Mouse (Mus musculus) forebrain, embryonic 13.5 days (tissue): ENCODE data around the gene Zfp866. TPM values are rescaled to one million over a fixed set of nuclear protein-coding genes. Genes with fewer than 3 reads are reported as not detected.
A peak's percentile ranks its signal among the peaks of the same experiment; 100 is the strongest.

ENCODE experiments used
- ATAC-seq: fragments of 200-750 bp; cut with Nextera tagmentation; 2 replicates; pipeline ENCODE4 v1.8.0; 2017
- H3K27ac ChIP-seq: fragments of 300-500 bp; sonication (generic); 2 replicates; pipeline ENCODE4 v1.5.1; 2015; ENCODE audit warnings: inconsistent platforms, mild to moderate bottlenecking, moderate library complexity
- H3K27me3 ChIP-seq: fragments of 300-500 bp; sonication (generic); 2 replicates; pipeline ENCODE4 v1.6.1; 2015; ENCODE audit warnings: mild to moderate bottlenecking, inconsistent platforms
- H3K36me3 ChIP-seq: fragments of 300-500 bp; sonication (generic); 2 replicates; pipeline ENCODE4 v1.6.1; 2015; ENCODE audit warnings: mild to moderate bottlenecking, inconsistent platforms; ENCODE audit not compliant: poor library complexity, severe bottlenecking
- H3K4me1 ChIP-seq: fragments of 300-500 bp; sonication (generic); 2 replicates; pipeline ENCODE4 v1.6.1; 2015; ENCODE audit warnings: inconsistent platforms
- H3K4me2 ChIP-seq: fragments of 300-500 bp; sonication (generic); 2 replicates; pipeline ENCODE4 v1.6.1; 2015; ENCODE audit warnings: inconsistent platforms, mild to moderate bottlenecking, moderate library complexity
- H3K4me3 ChIP-seq: fragments of 300-500 bp; sonication (generic); 2 replicates; pipeline ENCODE4 v1.5.1; 2015; ENCODE audit warnings: mild to moderate bottlenecking, inconsistent platforms
- H3K9ac ChIP-seq: fragments of 300-500 bp; sonication (generic); 2 replicates; pipeline ENCODE4 v1.6.1; 2015; ENCODE audit warnings: mild to moderate bottlenecking, inconsistent platforms
- H3K9me3 ChIP-seq: fragments of 300-500 bp; sonication (generic); replicated peaks from 2 replicates; pipeline ENCODE4 v1.6.1; 2016; ENCODE audit warnings: inconsistent platforms
- WGBS: fragments of 180-500 bp; shearing (Covaris S2); methylation state at CpG from one replicate; pipeline ENCODE4 v1.1.7; 2015; 5-methylcytosine and 5-hydroxymethylcytosine counted together
- polyA plus RNA-seq: library from polyadenylated mRNA; unstranded; fragments of >200 nt; fragmentation: Nextera tagmentation; extraction: Ambion mirVana; gene quantifications from 2 replicates; pipeline ENCODE4 v1.2.1, GENCODE M21; 2015

Gene Zfp866
- polyA plus RNA-seq, result 43.0 and 45.4 TPM in 2 replicates

DNA sequence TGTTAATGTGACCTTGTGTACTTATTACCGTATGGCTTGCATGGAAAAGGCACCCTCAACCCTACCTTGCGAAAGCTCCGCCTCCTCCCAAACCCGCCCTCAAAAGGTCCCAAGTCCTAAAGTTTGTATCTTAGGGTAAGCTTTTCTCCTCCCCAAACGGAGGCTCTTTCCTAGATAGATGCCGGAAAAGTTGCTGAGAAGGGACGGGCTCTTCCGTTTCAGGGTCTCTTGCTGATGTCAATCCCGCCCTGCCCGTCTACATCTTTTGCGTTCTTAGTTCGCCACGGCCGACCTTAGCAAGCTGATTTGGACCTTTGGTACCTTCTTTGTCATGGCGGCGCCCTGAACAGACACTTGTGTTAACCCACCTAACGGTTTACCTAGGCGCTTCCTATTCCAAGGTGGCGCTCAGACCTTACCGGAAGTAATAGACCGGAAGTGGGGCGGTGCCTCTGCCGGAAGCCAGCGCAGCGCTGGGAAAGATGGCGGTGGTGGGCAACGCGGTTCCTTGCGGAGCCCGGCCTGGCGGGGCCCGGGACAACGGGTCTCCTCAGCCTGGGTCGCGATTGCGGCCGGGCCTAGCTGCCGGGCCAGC is at the start of gene Zfp866, which contains the start of gene Atp13a1:
Gene Zfp866 (minus strand): TSS at position 406 of the 595 bp plus-strand sequence.
Gene Atp13a1 (plus strand): TSS at position 391 of the 595 bp plus-strand sequence.
- ATAC-seq, result peak; percentile 96

GRCm38 (mm10) chr8:69837057-69837682 is 46.2 kb upstream of the Zfp866 start:
- Histone ChIP-seq H3K4me1 (peaks cover 18% of the 10 kb centered on the region), H3K27me3 (no peaks in the 10 kb centered on the region), H3K9me3 (no peaks in the 10 kb centered on the region), H3K4me2 (no peak overlapping the region), H3K36me3 (peaks cover 23% of the 10 kb centered on the region; the same call in 1 of the 2 replicates), H3K9ac (no peak overlapping the region), H3K4me3 (no peak overlapping the region), H3K27ac (no peak overlapping the region)
- WGBS, result 84% methylated on average over 8 of the region's 8 CpGs
- ATAC-seq, result no peak

More for the DNA sequence above, at the start of gene Zfp866, which contains the start of gene Atp13a1:
- Histone ChIP-seq H3K4me3 (peak within 1 kb of the TSS; percentile 100), H3K27me3 (no peaks in the 10 kb centered on the region), H3K36me3 (peaks cover 29% of the 10 kb centered on the region), H3K4me1 (peaks cover 29% of the 10 kb centered on the region), H3K4me2 (peak within 1 kb of the TSS; percentile 89), H3K9me3 (no peaks in the 10 kb centered on the region), H3K27ac (peak within 1 kb of the TSS; percentile 69), H3K9ac (peak within 1 kb of the TSS; percentile 98)
- WGBS, result under 1% methylated on average over 38 of the region's 38 CpGs

DNA sequence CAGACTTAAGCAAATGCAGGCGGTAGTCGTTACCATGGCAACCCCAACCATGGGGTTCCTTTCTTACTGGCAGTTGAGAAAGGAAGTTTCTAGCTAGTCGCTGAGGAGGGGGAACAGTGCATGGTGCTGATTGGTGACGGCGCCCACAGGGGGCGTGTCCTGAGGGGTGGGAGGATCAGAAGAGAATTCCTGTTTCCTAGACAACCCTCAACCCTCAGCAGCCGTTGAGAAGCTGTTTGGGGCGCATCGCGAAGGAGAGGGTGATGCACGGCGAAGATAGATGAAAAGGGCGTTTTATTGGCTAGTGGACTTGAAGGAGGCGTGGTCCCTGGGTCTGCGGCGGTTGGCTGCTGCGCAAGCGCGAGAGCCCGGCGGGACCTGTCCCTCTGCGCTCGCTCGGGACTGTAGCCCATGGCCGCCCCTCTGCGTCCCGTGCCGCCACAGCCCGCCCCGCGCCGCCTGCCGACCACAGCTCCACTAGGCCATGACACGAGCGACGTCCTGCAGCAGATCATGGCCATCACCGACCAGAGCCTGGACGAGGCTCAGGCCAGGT is 41.4 kb upstream of the Zfp866 start, which contains the start of gene Pbx4:
Gene Pbx4 (plus strand): TSS at position 194 of the 556 bp plus-strand sequence.
- H3K27ac ChIP-seq, result peak within 1 kb of the TSS; percentile 85
- peak within 1 kb of the TSS; percentile 82 for H3K4me2 ChIP-seq
- peaks cover 25% of the 10 kb centered on the region for H3K4me1 ChIP-seq
- ATAC-seq, result peak; percentile 99
- H3K27me3 ChIP-seq, result no peaks in the 10 kb centered on the region
- peak within 1 kb of the TSS; percentile 76 for H3K9ac ChIP-seq
- H3K36me3 ChIP-seq, result peaks cover 24% of the 10 kb centered on the region
- H3K4me3 ChIP-seq, result peak within 1 kb of the TSS; percentile 66
- under 1% methylated on average over 34 of the region's 38 CpGs for WGBS
- no peaks in the 10 kb centered on the region for H3K9me3 ChIP-seq

DNA sequence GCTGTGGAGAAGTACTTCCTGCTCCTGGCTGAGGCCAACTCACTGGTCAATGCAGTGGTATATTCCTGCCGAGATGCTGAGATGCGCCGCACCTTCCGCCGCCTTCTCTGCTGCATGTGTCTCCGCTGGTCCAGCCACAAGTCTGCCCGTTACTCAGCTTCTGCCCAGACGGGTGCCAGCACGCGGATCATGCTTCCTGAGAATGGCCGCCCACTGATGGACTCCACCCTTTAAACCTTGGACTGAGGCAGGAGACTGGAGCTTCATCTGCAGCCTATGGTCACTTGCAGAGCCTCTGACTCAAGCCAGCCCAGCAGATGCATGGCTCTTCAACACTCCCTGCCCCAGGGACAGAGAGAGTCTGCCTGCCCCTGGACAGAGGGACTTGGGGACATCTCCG is 35.4 kb upstream of the Zfp866 start:
- H3K9ac ChIP-seq, result no peak overlapping the region
- 93% methylated on average over 12 of the region's 12 CpGs for WGBS

GRCm38 (mm10) chr8:69822386-69823191 is 31.6 kb upstream of the Zfp866 start, which contains the start of gene Lpar2:
TSS of gene Lpar2 (plus strand) at chr8:69822429.
- Histone ChIP-seq H3K27me3 (0 out of 2 replicates have a peak, but pooled peaks cover 3% of the 10 kb centered on the region), H3K36me3 (peaks cover 46% of the 10 kb centered on the region), H3K4me1 (peaks cover 33% of the 10 kb centered on the region), H3K4me3 (peak within 1 kb of the TSS; percentile 62), H3K4me2 (peak within 1 kb of the TSS; percentile 81), H3K27ac (peak within 1 kb of the TSS; percentile 61), H3K9me3 (no peaks in the 10 kb centered on the region), H3K9ac (peak within 1 kb of the TSS; percentile 80)
- under 1% methylated on average over 29 of the region's 35 CpGs for WGBS
- peak; percentile 73 for ATAC-seq

More for the DNA sequence above, 35.4 kb upstream of the Zfp866 start:
- Histone ChIP-seq H3K27me3 (no peaks in the 10 kb centered on the region), H3K4me1 (peaks cover 33% of the 10 kb centered on the region), H3K27ac (no peak overlapping the region), H3K9me3 (no peaks in the 10 kb centered on the region), H3K4me3 (no peak overlapping the region), H3K36me3 (peaks cover 48% of the 10 kb centered on the region), H3K4me2 (no peak overlapping the region)
- no peak for ATAC-seq

DNA sequence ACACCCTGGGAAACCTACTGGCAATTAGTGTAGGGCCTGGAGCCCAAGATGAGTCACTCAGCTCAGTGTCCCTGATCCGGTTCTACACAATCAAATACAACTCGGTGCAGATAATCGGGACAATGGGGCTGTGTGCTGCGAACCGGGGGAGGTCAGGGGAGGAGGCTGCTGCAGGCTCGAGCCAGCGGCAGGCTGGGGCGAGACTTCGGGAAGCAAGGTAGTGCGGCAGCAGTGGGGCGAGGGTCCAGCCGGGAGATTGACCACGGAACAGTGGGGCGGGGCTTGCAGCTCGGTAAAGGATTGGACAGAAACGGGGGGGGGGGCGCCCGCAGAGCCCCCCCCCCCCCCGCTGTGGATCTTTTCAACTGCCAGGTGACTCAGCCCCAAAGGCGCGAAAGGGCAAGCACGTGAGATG is 31.0 kb upstream of the Zfp866 start:
- Histone ChIP-seq H3K4me2 (peak overlapping the region; percentile 81), H3K9me3 (no peaks in the 10 kb centered on the region), H3K36me3 (peaks cover 49% of the 10 kb centered on the region), H3K4me1 (peaks cover 33% of the 10 kb centered on the region), H3K27ac (peak overlapping the region; percentile 61; the same call in 1 of the 2 replicates), H3K4me3 (peak overlapping the region; percentile 62), H3K9ac (peak overlapping the region; percentile 80), H3K27me3 (0 out of 2 replicates have a peak, but pooled peaks cover 3% of the 10 kb centered on the region)
- peak; percentile 59 for ATAC-seq
- 0% methylated on average over 16 of the region's 22 CpGs for WGBS

DNA sequence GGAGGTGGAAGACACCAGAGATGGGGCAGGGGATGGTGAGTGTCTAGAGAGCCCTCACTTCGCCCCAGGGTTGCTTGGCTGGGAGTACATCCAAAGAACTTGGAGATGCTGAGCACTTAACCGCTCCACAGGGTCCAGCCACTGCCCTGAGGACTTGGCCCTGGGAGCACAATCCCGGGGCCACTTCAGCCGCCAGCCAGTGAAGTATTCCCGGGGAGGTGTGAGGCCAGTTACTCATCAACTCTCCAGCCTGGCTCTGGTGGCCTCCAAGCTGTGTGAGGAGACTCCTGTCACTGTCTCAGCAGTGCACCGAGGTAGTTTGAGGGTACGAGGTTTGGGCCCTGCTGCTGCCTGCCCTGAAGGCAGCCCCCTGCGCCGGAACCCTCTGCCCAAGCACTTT is 29.5 kb upstream of the Zfp866 start:
- WGBS, result 91% methylated on average over 9 of the region's 9 CpGs
- peaks cover 53% of the 10 kb centered on the region for H3K36me3 ChIP-seq

DNA sequence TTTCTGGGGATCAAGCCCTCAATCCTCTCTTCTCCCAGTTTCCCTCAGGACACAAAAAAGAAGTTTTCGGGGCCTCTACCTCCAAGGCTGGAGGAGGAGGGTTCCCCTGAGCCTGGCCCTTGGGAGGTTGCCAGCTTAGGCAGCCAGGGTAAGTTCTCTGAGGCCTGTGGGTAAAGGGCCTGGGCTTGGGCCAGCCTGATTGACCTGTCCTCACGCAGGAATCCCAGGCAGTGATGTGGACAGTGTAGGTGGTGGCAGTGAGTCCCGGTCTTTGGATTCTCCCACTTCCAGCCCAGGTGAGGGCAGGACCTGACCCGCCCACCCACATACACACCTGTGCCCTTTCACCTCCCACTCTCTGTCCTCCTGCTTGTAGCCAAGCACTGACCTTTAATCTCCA is 24.4 kb upstream of the Zfp866 start:
- 95% methylated on average over 4 of the region's 4 CpGs for WGBS
- H3K36me3 ChIP-seq, result peaks cover 79% of the 10 kb centered on the region

More for the DNA sequence above, 29.5 kb upstream of the Zfp866 start:
- Histone ChIP-seq H3K9me3 (no peaks in the 10 kb centered on the region), H3K27ac (no peak overlapping the region), H3K4me2 (no peak overlapping the region), H3K27me3 (0 out of 2 replicates have a peak, but pooled peaks cover 3% of the 10 kb centered on the region), H3K4me3 (no peak overlapping the region), H3K4me1 (peaks cover 31% of the 10 kb centered on the region), H3K9ac (no peak overlapping the region)
- no peak for ATAC-seq

GRCm38 (mm10) chr8:69814881-69815280 is 23.9 kb upstream of the Zfp866 start:
- H3K4me2 ChIP-seq, result no peak overlapping the region
- no peaks in the 10 kb centered on the region for H3K9me3 ChIP-seq
- no peak overlapping the region for H3K27ac ChIP-seq
- ATAC-seq, result no peak
- H3K27me3 ChIP-seq, result no peaks in the 10 kb centered on the region
- peaks cover 1% of the 10 kb centered on the region; the same call in 1 of the 2 replicates for H3K4me1 ChIP-seq
- peaks cover 78% of the 10 kb centered on the region for H3K36me3 ChIP-seq
- WGBS, result 100% methylated on average over 1 of the region's 2 CpGs
- H3K9ac ChIP-seq, result no peak overlapping the region
- H3K4me3 ChIP-seq, result no peak overlapping the region

More for the DNA sequence above, 24.4 kb upstream of the Zfp866 start:
- no peaks in the 10 kb centered on the region for H3K27me3 ChIP-seq
- ATAC-seq, result no peak
- H3K4me1 ChIP-seq, result no peaks in the 10 kb centered on the region; the same call in 1 of the 2 replicates
- no peak overlapping the region for H3K4me3 ChIP-seq
- no peak overlapping the region for H3K9ac ChIP-seq
- no peaks in the 10 kb centered on the region for H3K9me3 ChIP-seq
- no peak overlapping the region for H3K4me2 ChIP-seq
- H3K27ac ChIP-seq, result no peak overlapping the region

DNA sequence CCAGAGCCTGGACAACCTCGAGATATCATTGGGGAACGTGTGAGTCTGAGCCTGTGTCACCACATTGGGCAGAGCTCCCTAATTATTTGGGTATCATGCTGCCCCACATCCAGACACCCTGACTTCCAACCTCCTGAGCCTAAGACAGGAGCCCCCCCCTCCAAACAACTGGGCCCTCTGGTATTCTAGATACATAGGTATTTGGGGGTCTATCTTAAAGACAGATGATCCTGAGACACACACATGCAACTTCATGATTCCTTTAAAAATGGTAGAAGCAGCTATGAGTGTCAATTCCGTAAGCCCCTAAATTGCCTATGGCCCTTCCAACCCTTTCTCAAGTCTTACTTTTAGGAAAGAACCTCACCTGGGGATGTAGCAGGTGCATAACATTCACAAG is 18.8 kb upstream of the Zfp866 start:
- peak overlapping the region; percentile 86 for H3K4me2 ChIP-seq
- 65% methylated on average over 3 of the region's 3 CpGs for WGBS
- H3K4me1 ChIP-seq, result peaks cover 16% of the 10 kb centered on the region; the same call in 1 of the 2 replicates
- peaks cover 75% of the 10 kb centered on the region for H3K36me3 ChIP-seq
- no peaks in the 10 kb centered on the region for H3K27me3 ChIP-seq
- 0 out of 2 replicates have a peak overlapping the region, but pooled peaks have one; percentile 3 for H3K4me3 ChIP-seq
- H3K27ac ChIP-seq, result no peak overlapping the region
- no peak for ATAC-seq
- no peaks in the 10 kb centered on the region for H3K9me3 ChIP-seq
- H3K9ac ChIP-seq, result peak overlapping the region; percentile 6; the same call in 1 of the 2 replicates

DNA sequence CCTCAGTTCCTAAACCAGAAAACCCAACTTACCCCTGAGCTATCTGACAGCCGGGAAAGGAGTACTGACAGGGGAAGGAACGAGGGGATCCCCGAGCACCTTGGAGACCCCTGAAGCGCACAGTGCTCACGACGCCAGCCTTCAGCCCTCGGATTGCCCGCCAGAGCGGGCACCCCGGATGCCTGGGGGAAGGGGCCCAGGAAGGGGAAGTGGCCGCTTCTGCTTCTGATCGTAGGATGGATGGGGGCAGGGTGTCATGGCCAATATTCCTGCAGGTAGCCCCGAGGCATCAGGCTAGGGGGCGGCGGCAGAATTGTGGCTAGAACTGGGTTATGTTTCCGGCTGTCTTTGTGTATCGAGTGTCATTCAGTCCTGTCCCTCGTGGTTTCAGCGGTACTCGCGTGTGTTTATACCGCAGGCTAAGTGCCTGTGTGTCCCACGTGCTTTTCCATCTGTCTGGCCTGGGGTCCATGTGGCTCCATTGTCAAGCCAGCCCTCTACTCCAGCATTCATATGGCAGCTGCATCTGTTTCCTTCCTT is 18.0 kb upstream of the Zfp866 start:
- Histone ChIP-seq H3K27ac (peak overlapping the region; percentile 63), H3K36me3 (peaks cover 74% of the 10 kb centered on the region), H3K9ac (peak overlapping the region; percentile 78), H3K4me3 (peak overlapping the region; percentile 59), H3K27me3 (no peaks in the 10 kb centered on the region), H3K4me2 (peak overlapping the region; percentile 86), H3K4me1 (peaks cover 16% of the 10 kb centered on the region; the same call in 1 of the 2 replicates), H3K9me3 (no peaks in the 10 kb centered on the region)
- ATAC-seq, result peak; percentile 73
- whole genome bisulfite sequencing, result 3% methylated on average over 23 of the region's 23 CpGs
